Mouse (Mus musculus) cerebellum, adult 9-11 months (tissue): ENCODE data around the gene Fbxw8.

Experiments
- DNase-seq: peaks from one replicate; pipeline ENCODE4 v3.0.0; 2022

Gene Fbxw8

DNA sequence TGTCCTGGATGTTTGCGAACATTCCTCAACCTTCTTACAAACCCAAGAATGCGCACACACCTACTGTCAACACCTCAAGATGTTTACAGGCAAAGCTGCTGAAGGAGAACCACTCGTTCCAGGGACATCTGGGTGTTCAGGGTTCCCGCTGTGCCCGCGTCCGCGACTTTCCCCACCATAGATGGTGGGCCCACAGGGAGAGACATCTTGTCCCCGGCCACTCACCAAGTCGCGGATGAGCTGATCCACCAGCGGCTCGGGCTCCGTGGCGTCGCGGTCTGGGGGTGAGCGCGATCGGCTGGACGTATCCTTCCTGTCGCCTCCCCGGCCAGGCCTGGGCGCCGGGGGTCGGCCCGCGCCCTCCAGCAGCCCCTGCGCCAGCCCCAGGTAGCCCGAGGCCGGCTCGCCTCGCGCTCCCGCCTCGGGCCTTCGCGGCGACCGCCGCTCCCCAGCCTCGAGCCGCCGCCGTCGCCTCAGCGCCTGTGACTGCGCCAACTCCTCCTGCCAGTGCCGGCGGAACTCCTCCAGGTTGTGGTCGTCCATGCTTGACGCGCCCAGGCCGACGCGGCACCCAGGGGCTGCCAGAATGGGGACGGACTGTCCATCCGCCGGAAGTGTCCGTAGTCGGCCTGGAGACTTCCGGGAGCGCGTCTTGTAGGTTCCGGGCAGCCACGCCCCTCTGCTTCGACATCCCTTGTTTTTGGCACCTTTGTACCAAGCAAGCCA lies at the start of gene Fbxw8:
Fbxw8 (minus strand) TSS at position 626 of the 726 bp plus-strand sequence.
- peak; percentile 84 for DNase-seq

DNA sequence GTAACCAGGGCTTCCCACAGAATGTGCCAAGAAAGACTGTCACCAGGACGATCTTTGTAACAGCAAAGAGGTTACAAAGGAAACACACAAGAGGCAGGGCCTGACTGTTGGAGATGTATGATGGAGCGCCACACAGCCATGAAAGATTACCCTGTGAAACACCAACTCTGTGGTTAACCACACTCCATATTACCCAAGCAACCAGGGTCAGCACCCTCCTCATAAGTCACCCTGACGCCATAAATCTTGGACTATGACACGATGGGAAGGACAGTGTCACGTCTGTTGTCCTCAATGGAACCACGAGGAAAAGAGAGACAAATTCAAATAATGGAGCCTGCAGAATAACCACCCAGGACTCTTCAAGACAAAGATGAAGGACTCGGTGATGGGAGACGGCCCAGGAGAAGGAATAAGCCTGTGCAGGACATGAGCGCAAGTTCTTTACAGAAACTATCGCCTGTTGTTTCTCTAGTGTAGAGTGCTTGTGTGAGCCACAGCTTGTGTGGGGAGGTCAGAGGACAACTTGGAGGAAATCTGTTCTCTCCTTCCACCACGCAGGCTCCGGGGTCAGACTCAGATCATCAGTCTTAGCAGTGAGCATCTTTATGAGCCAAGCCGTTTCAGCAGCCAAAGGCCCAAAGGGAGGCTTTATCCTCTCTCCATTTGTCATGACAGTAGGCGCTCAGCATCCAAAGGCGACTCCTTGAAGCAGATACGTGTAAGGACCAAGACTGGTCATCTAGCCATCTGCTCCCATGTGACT lies 49.6 kb upstream of the Fbxw8 start:
- DNase-seq, result no peak

DNA sequence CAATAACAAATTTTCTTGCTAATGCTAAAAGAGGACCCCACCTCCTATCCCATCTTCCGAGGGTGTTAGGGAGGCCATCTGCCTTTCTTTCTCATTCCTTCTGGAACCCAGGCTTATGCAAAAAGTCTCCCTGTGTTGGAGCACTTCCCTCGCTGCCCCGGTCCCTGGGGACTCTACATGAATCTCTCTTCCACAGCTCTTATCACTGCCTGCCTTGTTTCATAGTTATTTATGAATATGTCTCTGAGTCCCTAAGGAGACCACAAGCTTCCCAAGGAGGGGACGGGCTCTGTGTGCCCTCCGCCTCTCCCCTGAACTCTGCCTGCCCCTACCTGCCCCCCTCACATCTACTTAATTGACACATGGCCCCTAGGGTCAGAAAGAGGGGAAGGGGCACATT lies 44.4 kb upstream of the Fbxw8 start:
- no peak for DNase-seq

DNA sequence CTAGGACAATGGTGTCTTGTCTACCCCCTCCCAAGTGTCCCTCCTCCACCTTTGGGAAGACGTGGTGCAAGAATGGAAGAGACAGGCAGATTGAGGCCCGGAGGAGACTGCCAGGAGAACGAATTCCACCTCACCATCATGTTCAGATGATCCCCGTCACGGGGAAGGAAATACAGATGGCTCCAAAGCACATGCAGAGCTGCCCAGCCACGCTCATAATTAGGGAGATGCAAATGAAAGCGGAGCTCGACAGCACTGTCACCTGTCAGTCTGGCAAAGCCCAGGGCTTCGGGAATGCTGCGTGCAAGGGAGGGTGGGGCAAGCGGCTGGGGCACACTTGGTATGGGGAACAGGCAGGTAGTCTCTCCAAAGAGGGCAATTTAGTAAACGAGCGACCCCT lies 42.2 kb upstream of the Fbxw8 start:
- DNase-seq, result no peak

DNA sequence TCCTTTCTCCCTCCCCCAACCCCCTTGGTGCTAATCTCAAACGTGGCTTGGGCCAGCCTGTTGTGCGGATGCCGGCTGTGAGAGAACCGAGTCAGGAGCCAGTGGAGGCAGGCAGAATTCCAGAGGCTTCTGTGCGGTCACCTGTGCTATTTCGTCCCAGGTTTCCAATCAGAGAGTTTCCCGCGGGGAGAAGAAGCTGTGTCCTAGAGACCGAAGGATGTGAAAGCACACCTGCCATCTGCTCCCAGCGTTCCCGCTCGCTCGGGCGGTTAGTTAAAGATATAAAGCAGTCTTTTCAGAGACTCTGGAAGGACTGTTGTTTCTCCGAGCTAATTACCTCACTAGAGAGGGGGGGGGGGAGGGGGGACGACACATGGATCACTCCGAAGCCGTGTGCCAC lies 37.0 kb upstream of the Fbxw8 start:
- no peak for DNase-seq

DNA sequence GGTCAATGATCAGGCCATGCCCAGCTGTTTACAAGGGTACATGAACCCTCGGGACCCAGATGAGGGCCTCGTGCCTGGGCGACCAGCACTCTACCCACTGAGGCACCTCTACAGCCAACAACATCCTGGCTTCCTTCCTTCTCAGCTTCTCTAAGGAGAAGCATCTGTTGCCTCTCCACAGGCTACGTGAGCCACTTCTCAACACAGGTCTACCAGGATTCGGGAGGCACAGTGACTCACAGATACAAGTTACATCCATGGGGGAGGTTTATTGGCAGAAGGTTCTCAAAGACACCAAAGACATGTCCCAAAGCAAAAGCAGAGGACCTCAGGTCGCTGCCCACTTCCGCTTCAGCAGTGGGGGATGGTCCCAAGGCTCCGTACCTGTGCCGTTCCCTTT lies 35.2 kb upstream of the Fbxw8 start:
- no peak for DNase-seq

DNA sequence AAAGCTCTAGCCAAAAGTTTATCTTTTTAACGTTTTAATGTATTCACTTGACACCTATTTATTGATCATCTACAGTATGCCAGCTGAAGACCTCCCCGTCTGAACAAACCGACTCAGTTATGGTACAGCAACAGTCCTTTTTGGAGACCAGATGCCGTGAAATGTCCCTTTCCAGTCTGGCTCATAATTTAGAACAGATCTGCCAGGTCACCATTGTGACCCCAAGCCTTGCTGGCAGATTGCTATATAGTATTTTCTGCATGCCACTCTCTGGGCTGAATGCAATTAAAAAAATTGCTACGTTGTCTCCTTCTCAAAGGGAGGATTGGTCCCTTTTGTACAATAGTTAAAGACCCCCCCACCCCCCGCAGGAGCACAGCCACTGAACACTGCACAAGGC lies 33.1 kb upstream of the Fbxw8 start:
- no peak for DNase-seq

DNA sequence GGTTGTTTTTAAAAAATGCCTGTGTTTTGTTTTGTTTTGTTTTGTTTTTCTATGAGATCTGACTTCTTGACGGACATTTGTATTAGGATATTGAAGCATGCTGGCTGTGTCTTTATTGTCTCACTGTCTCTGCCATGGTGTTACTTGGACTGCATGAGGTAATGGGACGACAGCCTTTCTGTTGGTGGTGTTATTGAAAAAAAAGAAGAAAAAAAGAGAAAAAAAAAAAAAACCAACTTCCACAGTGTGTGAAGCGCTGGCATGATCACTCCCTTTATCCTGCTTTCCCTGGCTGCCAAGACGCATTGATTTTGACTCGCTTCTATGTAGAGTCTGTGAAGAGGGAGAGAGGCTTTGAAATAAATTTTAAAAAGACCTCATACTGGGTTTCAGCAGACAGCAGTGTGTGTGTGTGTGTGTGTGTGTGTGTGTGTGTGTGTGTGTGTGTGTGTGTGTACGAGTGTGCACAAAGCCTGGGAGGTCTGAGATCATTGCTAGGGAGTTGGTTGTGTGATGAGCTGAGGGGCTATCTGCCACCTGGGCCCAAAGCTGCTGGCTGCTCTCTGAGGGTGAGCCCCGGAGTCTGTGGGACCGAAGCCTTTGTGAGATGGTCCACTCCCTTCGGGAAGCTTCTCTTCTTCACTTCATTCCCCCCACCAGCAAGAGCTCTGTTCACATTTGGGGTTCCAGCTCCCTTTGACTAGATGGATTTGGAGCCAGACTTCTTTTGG lies 31.8 kb upstream of the Fbxw8 start:
- no peak for DNase-seq

DNA sequence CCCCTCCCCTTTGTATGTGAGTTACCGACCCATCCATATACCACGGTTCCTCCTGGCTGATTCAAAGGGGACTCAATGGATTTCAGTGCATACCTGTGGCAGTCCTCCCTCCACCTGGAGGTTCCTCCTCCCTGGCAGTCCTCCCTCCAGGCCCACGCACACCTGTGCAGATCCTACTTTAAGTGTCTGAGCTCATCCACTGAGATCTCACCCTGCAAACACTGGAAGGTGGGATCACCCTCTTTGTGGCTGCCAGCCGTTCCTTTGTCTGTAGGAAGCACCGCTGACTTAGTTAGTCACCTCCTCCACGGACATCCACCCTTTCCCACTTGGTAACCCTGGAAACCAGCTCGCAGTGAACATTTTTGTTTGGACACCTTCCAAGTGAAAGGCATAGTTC lies 22.4 kb upstream of the Fbxw8 start:
- DNase-seq, result no peak

DNA sequence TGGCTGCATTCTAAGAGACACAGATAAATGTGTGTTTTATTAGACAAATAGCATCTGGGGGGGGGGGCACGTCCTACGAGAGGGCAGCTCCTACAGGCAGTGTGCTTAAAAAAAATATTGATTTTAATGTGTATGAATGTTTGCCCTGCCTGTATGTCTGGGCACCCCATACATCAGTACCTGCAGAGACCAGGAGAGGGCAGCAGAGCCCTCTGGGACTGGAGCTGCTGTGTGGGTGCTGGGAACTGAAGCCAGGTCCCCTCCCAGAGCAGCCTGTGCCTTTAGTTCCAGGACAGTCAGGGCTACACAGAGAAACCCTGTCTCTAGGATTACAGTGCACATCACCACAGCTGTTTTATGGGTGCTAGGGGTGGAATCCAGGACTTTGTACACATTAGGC lies 19.9 kb upstream of the Fbxw8 start:
- DNase-seq, result no peak

DNA sequence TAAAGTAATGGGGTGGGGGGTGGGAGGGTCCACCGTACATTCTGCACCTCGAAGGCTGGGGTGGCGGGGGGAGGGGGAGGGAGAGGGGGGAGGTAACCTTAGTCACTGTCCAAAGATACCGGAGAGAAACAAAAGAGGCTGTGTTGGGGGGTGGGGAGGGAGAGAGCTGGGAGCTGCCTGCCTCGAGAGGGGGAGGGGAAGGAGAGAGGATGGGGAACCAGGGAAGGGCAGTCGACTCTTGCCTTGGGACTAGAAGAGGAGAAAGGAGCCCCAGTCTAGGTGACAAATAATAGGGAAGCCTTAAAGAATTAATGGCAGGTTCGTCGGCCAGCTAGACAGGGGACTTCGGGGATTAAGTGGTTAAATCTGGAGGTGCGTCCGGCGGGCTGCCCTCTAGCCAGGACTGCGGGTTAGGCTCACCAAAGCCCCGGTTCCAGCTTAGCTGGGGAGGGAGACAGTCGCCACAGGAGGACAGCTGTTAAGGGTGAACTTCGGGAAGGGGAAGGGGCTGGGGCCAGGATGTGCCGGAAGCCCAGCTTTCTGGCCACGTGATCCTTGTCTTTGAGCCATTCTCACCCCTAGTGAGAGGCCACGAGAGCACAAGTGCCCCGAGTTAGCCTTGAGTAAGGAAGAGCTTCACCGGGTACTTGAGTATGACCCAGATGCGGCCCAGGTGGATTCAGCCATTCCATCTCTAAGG lies 19.2 kb upstream of the Fbxw8 start:
- no peak for DNase-seq

DNA sequence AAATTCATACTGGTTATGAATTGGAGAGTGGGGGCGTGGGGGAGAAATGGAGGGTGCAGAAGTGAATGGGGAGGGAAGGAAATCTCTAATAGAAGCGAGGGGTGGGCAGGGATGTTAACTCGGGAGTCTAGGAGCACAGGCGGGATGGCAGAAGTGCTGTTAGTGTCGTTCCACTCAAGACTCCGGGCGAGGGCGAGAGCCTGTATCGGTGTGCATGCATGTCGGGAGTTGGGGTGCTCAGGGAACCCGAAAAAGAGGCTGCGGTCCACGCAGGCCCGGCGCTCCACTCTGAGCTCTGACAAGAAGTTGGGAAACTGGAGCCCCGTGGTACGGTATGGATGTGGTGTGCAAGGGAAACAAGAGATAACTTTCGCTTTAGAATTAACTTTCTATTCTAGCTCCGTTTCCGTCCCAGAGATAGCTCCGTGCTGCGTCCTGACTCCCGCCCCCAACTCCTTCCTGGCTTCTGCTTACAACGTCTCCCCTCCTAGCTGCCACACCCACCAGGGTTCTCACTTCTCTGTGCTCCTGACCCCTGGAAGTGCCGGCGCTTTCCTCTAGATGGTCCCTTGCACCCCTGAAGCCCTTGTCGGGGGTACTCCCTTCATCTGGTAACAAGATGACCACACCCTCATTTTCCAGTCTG lies 16.9 kb upstream of the Fbxw8 start:
- DNase-seq, result no peak

DNA sequence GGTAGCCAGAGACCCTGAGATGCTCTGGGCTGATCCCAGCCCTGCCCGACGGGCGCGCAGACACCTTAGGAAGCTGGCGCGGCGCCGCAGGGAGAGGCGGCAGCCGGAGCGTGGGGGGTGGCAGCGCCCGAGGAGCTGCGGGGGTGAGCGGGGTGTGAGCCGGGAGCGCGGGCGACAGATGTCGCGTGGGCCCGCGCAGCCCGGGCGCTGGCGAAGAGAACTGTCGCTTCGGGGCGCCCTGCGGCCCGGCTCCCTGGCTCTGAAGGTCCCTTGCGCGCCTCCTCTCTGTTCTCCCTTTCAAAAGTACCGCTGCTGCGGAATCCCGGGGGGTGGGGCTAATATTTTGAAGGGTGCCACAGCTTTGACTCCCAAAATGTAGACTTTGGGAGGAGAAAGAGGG lies 16.4 kb upstream of the Fbxw8 start:
- no peak for DNase-seq

DNA sequence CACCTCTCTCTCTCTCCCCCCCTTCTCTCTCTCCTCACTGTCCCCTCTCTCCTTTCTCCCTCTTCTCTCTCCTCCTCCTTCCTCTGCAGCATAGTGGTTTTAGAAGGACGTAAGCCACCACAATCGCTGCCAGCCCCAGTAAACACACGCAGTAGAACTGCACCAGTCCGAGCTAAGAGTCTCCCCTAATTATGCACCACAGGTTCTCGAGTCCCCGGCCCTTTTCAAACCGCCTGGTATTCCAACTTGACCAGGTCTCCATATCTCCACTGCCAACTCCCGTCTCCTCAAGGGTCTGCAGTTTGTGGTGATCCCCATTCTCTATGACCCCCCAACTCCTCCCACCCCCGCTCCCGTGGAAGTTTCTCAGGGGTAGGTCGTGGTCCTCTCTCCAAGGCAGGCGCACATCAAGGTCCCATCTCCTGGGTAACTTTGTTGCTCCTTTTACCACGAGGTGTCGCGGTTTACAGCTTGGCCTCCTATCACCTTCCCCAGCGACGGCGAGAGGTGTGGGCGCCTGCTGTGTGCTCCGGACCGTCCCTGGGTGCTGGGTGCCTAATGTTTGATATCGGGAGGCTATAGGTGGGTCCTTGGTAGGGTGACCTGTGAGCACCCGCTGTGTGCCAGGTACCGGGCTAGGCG lies 15.7 kb upstream of the Fbxw8 start:
- DNase-seq, result no peak

DNA sequence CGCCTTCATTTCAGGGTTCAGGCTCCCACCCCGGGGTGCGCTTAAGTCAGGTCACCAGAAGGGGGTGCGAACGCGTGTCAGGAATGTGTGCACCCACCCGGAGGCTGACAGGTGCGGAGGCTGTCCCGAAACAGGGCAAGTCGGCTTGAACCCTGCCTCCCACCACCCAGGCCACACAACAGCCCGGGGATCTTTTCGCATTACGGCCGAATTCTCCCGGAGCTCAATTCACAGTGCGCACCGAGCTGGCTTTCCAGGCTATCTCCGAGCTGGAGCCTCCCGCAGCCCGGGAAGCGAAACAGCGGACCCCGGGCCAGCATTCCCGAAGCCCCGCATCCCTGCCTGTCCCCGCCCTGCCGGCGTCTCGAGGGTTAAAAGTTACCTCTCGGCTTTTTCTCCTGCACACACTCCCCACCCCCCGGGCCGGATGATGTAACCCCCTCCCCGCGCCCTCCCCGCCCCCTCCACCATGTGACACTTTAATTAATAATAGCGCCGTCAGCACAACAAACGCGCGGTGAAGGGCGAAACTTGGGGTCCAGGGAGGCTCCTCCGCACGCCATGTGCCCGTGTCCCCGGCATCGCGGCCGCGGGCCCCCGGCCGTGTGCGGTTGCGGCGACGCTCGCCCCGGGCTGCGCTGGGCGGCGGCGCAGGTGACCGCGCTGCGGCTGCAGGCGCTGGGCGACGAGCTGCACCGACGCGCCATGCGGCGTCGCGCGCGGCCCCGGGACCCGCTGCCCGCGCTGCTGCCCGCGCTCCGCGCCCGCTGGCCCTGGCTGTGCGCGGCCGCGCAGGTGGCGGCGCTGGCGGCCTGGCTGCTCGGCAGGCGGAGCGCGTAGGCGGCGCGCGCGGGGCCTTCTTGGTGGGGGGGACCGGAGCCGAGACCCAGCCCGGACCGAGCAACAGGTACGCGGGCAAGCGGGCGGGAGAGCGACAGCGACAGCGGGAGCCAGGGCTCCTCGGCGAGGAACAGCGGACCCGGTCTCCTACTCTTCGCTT lies 14.3 kb upstream of the Fbxw8 start:
- peak; percentile 59 for DNase-seq

DNA sequence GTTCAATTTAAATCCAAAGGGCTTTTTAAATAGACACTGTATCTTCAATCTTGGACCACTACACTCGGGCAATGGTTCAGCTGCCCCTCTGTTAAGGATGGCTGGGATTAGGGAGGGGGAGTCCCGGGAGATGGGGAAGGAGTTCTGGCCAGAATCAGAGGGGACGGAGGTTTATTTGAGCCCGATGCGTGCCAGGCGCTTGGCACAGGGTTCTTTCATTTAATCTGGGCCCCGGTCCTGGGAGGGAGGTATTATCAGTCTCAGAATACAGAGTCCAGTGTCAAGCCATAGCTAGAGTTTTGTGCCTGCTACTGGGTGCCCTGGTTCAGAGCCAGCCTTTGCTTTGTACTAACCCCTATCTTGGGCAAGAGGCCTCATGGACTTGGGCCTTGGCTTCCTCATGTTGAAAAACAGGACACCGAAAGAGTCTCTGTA lies 12.3 kb upstream of the Fbxw8 start:
- DNase-seq, result no peak

DNA sequence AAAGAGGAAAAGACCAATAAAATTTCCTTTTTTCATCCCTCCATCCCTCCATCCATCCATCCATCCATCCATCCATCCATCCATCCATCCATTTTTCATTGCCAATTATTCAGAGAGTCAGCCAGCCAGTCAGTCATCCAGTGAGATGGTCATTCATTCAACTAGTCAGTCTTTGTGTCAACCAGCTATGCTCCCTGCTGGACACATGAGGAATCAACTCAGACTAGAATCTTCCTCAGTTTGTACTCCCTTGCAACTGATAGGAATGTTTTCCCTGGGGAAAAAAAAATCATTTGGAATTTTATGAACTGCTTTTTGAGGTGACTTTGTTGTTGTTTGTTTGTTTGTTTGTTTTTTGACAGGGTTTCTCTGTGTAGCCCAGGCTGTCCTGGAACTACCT lies 10.2 kb upstream of the Fbxw8 start:
- DNase-seq, result no peak

DNA sequence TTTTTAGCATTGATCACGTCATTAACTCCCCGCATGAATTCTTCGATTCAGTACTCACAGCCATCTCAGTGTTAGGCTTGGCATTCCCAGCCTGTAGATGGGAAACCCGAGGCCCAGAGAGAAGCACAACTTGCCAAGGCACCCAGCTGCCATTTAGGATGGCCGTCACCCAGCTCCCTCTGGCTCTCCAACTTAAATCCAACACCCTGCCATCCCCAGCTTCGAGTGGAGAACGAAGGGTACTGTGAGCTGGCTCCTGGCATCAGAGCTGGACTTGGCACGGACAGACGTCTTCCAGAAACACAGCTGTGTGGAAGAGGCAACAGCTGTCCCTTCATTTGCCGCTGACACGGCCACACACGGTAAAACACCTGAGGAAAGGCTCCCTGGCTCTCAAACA lies 9.3 kb upstream of the Fbxw8 start, which contains the start of gene Hrk:
Hrk (plus strand) TSS at position 68 of the 400 bp plus-strand sequence.
- DNase-seq, result no peak

DNA sequence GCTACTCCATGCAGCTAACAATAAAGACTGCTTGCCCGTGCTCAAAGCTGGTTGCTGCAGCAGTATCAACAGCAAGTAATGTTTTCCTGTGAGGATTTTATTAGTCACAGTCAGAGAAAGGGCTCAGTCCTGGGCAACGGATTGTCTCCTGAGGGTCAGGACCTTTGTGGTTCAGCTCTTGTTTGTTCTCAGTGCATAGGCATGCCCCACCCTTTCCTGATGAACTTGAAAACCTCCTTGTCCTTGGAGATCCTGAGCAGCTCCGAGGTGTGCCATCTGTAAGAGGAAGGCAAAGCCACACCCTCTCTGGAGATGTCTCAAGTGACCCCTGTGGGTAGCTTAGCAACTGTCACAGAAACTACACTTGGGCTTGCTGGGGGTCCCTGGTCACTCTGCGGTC lies 5.4 kb upstream of the Fbxw8 start:
- no peak for DNase-seq

DNA sequence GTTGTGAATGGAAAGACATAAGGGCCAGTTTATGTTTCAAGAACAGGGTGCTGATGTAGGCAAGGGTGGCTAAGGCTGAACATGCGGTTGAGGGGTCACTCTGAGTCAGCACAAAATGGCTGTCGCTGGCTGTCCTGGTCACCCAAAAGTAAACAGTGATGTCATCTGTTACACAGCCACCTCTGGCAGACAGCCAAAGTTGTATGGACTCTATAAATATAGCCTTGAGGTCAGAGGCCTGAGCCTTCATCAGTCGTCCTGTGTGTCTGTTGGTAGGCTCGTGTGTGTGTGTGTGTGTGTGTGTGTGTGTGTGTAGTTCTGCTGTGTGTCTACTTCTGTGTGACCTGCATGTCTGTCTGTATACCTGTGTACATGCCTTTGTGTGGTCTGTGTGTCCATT lies 1.7 kb upstream of the Fbxw8 start:
- DNase-seq, result no peak

DNA sequence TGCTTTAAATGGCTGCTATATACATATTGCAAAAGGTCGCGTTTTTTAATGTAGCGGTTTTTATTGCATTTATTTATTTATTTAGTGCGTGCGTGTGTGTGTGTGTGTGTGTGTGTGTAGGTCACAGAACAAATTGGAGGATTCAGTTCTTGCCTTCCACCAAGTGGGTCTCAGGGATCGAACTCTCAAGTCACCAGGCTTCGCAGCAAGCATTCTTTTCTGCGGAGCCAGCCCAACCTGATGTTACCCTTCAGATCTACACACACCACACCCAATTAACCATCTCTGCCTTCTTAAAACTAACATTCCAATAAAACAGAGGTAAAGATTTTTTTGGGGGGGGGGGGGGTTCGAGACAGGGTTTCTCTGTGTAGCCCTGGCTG lies 292 bp upstream of the Fbxw8 start:
- no peak for DNase-seq
